Mouse (Mus musculus) layer of hippocampus, adult 18-20 months (tissue): ENCODE data around the gene Zfp799. TPM values are rescaled to one million over a fixed set of nuclear protein-coding genes. Genes with fewer than 3 reads are reported as not detected.

Experiments
- DNase-seq, 2 experiments: peaks; one replicate each; pipeline ENCODE4 v3.0.0; 2022; ENCODE audit warnings: low spot score in 2 of 2
- total RNA-seq, 2 experiments: library from RNA; stranded (reverse); gene quantifications; 2 replicates each; pipeline ENCODE4 v1.2.3; 2021

The Zfp799 gene
- total RNA-seq, 2 experiments from 2014 or later = 26.6 to 30.7 TPM

- DNase-seq = no peak
These were observed 42.5 kb downstream of the Zfp799 start for GRCm38 (mm10) chr17:32787436-32788093.

GRCm38 (mm10) chr17:32786944-32787343, 43.1 kb downstream of the Zfp799 start:
- DNase-seq = no peak

DNA sequence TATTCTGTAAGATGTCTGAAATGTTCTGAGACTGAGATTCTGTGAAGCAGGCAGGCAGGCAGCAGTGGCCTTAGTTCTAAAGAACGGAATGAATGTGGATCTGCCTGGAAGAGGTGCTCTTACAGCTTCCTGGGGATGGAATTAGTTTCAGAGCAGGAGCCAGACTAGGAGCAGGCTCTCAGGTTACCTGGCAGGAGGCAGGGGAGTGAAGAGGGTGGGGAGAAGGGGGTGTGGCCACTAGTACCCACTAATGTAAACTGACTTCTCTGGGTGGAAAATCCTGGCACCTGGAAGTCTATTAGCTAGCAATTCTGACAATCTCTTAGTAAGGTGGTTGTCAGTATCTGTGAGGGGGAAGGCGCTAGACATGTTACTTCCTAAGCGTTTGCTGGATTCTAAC, 44.4 kb downstream of the Zfp799 start:
- DNase-seq = no peak

DNA sequence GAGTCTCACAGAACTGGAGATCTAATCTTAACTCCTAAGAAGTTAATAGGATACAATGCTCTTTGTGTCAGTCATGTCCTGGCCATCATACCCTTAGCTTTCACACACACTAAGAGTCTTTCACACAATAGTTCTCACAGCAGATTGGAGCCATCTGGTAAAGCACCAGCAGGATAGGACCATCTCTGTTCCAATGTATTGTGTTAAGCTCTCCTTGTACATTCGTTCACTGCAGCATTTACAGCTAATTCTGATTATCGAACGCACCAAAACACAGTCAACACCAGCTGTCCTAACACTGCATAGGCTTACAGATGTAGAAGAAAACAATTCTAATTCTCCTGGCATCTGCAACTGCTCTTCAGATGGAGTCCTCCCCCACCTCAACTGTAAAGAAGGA, 52.5 kb downstream of the Zfp799 start:
- peak; percentile 36 to 83 for DNase-seq

GRCm38 (mm10) chr17:32771213-32771612, 58.8 kb downstream of the Zfp799 start:
- peak in 1 of 2 experiments; percentile 49 for DNase-seq

DNA sequence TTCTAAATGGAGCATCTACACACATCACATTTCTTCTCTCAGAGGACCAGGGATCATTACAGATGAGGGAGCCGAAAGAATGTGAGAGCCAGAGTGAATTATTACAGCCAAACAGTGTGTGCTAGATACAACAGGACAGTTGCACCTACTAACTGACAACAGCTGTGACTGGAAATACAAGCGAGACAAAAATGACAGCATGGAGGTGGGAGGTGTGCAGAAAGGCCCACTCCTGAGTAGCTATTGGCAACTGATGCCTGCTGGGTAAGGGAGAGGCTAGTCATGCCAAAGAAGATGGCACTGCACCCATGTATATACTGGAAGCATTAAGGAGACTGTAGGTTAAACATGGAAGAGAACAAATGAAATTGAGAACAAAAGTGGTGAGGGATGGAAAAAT, 63.6 kb downstream of the Zfp799 start:
- peak in 1 of 2 experiments; percentile 60 for DNase-seq

Other genes with a start within 250 kb of the Zfp799 start
- gene Cyp4f37, start 209.0 kb downstream of the Zfp799 start, total RNA-seq = not detected
- not detected for gene Cyp4f40, start 171.4 kb downstream of the Zfp799 start, total RNA-seq
- gene Cyp4f15, start 144.6 kb downstream of the Zfp799 start, total RNA-seq = 10 to 100 TPM; 18.9 to 19.8 TPM
- 10 to 100 TPM; 83.4 to 88.4 TPM for gene Zfp871, start 42.0 kb downstream of the Zfp799 start, total RNA-seq
- 1 to 10 TPM; 4.7 to 5.3 TPM for gene Zfp811, start 20.3 kb downstream of the Zfp799 start, total RNA-seq
- 10 to 100 TPM in 1 of 2 experiments, 1 to 10 TPM in 1; 9.9 to 11.1 TPM for gene Zfp870, start 61.4 kb upstream of the Zfp799 start, total RNA-seq
- 1 to 10 TPM; 4.3 to 5.5 TPM for gene Cyp4f14, start 87.1 kb upstream of the Zfp799 start, total RNA-seq
- 10 to 100 TPM; 20.9 to 23.1 TPM for gene Cyp4f13, start 117.1 kb upstream of the Zfp799 start, total RNA-seq
- 1 to 10 TPM; 5.1 to 6.2 TPM for gene Zfp472, start 135.6 kb upstream of the Zfp799 start, total RNA-seq
- gene Zfp952, start 162.9 kb upstream of the Zfp799 start, total RNA-seq = 10 to 100 TPM; 17.0 to 19.3 TPM
- 10 to 100 TPM; 16.3 to 23.5 TPM for gene Zfp763, start 203.1 kb upstream of the Zfp799 start, total RNA-seq
- gene 4921501E09Rik, start 237.8 kb upstream of the Zfp799 start, total RNA-seq = not detected